Mouse (Mus musculus) adrenal gland, postnatal 4 days (tissue): ENCODE results near the gene Slc20a1. TPM values are rescaled to one million over a fixed set of nuclear protein-coding genes. Genes with fewer than 3 reads are reported as not detected.

Experiments used
- DNase-seq, 2 experiments: peaks; one replicate each; pipeline ENCODE4 v3.0.0; 2021 to 2022; ENCODE audit warnings: low spot score in 2 of 2, mixed read lengths in 2 of 2
- total RNA-seq, 2 experiments: library from RNA; stranded (reverse); gene quantifications; 2 replicates each; pipeline ENCODE4 v1.2.3; 2021

Gene Slc20a1
- total RNA-seq, 2 experiments from 2014 or later = 29.2 to 35.3 TPM

- no peak for DNase-seq
Observed at GRCm38 (mm10) chr2:129225251-129225819, 26.8 kb downstream of the Slc20a1 start.

- DNase-seq = no peak
Observed at GRCm38 (mm10) chr2:129226296-129226851, 27.8 kb downstream of the Slc20a1 start.

GRCm38 (mm10) chr2:129227011-129227529, 28.5 kb downstream of the Slc20a1 start:
- DNase-seq = no peak

GRCm38 (mm10) chr2:129227709-129228108, 29.1 kb downstream of the Slc20a1 start:
- DNase-seq = no peak

GRCm38 (mm10) chr2:129228571-129228970, 30.0 kb downstream of the Slc20a1 start:
- no peak for DNase-seq

GRCm38 (mm10) chr2:129229316-129229715, 30.8 kb downstream of the Slc20a1 start:
- no peak for DNase-seq

- no peak for DNase-seq
Observed at GRCm38 (mm10) chr2:129232023-129232422, 33.5 kb downstream of the Slc20a1 start.

- DNase-seq = no peak
Observed at GRCm38 (mm10) chr2:129232484-129232883, 33.9 kb downstream of the Slc20a1 start.

GRCm38 (mm10) chr2:129233218-129233617, 34.7 kb downstream of the Slc20a1 start:
- no peak for DNase-seq

- no peak for DNase-seq
Observed at GRCm38 (mm10) chr2:129233803-129234477, 35.4 kb downstream of the Slc20a1 start.

- DNase-seq = no peak
Observed at GRCm38 (mm10) chr2:129234731-129235130, 36.2 kb downstream of the Slc20a1 start.

GRCm38 (mm10) chr2:129236526-129236925, 38.0 kb downstream of the Slc20a1 start:
- DNase-seq = no peak

GRCm38 (mm10) chr2:129240726-129241432, 42.3 kb downstream of the Slc20a1 start:
- DNase-seq = no peak

GRCm38 (mm10) chr2:129241845-129242833, 43.6 kb downstream of the Slc20a1 start:
- no peak for DNase-seq

- DNase-seq = no peak
Observed at GRCm38 (mm10) chr2:129243005-129243404, 44.4 kb downstream of the Slc20a1 start.

GRCm38 (mm10) chr2:129243786-129244185, 45.2 kb downstream of the Slc20a1 start:
- DNase-seq = no peak

GRCm38 (mm10) chr2:129244446-129245120, 46.0 kb downstream of the Slc20a1 start:
- DNase-seq = no peak

- no peak for DNase-seq
Observed at GRCm38 (mm10) chr2:129245618-129246017, 47.1 kb downstream of the Slc20a1 start.

GRCm38 (mm10) chr2:129246436-129246835, 47.9 kb downstream of the Slc20a1 start:
- DNase-seq = no peak

GRCm38 (mm10) chr2:129246924-129247323, 48.4 kb downstream of the Slc20a1 start:
- no peak for DNase-seq
